Mouse (Mus musculus) olfactory bulb, adult 2 months (tissue): ENCODE results near the gene Zfp26.

Experiments used
- CTCF ChIP-seq: fragments of 200-500 bp; IDR thresholded peaks from 2 replicates; pipeline ENCODE4 v1.5.1; 2012; ENCODE audit warnings: low read depth, mild to moderate bottlenecking, low read length, moderate library complexity; ENCODE audit not compliant: insufficient read depth
- POLR2A ChIP-seq: fragments of 200-500 bp; IDR thresholded peaks from 2 replicates; pipeline ENCODE4 v1.6.1; 2012; ENCODE audit warnings: mild to moderate bottlenecking, low read depth, low read length, moderate library complexity; ENCODE audit not compliant: insufficient read depth

GRCm38 (mm10) chr9:20466761-20467442, 6.9 kb upstream of the Zfp26 start:
- TF ChIP-seq CTCF (no peak), POLR2A (no peak)
